Mouse (Mus musculus): ENCODE results near the gene Klhl11. TPM values are rescaled to one million over a fixed set of nuclear protein-coding genes. Genes with fewer than 3 reads are reported as not detected.

The Klhl11 gene
- polyA plus RNA-seq (2021; fragmentation: Nextera tagmentation): 14.7 and 17.5 TPM in 2 replicates
- long read RNA-seq, experiment 1, transcript Klhl11-201 (2 exons, 2,393 nt): major isoform, 31 of 34 reads
- long read RNA-seq, experiment 1, partial matches to known transcripts: 0 of 34 reads
- long read RNA-seq, experiment 1, other reads (novel, unspliced or antisense): 3 of 34 reads
- long read RNA-seq, experiment 2, transcript Klhl11-201 (2 exons, 2,393 nt): major isoform, 6 of 8 reads
- long read RNA-seq, experiment 2, partial matches to known transcripts: 0 of 8 reads
- long read RNA-seq, experiment 2, other reads (novel, unspliced or antisense): 2 of 8 reads

DNA sequence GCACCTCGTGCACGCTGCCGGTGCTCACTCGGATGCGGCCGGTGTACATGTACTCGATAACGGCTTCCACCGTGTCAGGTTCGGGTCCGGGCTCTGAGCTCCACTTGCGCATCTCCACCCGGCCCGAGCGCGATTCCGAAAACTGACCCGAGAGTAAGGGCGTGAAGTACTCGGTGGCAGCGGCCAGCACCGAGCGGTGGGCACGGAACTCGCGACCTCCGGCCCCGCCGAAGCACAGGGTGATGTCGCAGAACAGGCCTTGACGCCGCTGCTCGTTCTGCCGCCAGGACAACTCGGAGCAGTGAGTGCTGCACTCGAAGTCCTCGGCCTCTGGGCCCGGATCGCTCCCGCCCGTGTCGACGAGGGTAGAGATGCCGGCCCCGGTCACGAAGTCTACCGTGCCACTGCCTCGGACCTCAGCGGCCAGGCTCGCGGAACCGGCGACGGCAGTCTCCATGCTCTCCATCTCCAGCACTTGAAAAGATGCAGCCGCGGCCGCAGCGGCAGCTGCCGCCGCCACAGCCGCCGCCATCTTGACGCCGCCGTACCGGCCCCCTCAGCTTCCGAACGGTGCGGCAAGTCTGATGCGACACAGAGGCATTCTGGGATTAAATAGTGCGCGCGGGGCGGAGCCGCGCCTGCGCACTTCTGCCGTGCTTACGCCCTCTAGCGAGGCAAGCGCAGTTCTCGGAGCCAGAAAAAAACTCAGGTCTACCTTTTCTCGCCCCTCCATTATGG lies at the start of gene Klhl11:
Gene Klhl11 (minus strand): TSS at position 545 of the 738 bp plus-strand sequence.

DNA sequence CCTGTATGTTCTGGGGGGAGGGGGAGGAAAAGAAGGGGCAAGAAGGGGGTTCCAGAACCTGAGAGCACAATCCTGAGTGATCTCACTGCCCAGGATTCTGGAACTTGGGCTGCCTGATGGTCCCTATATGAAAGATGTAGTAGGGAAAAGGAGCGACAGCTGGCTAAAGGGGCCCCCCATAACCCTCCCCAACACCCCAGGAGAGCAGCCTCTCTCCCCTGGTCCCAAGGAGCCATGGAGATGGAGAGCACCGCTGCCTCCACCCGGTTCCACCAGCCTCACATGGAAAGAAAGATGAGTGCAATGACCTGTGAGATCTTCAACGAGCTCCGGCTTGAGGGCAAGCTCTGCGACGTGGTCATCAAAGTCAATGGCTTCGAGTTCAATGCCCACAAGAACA lies 30.7 kb downstream of the Klhl11 start, which contains the start of the genes Nt5c3b and Klhl10:
Gene Nt5c3b (minus strand): TSS at position 12 of the 400 bp plus-strand sequence.
Gene Klhl10 (plus strand): TSS at position 121 of the 400 bp plus-strand sequence.

DNA sequence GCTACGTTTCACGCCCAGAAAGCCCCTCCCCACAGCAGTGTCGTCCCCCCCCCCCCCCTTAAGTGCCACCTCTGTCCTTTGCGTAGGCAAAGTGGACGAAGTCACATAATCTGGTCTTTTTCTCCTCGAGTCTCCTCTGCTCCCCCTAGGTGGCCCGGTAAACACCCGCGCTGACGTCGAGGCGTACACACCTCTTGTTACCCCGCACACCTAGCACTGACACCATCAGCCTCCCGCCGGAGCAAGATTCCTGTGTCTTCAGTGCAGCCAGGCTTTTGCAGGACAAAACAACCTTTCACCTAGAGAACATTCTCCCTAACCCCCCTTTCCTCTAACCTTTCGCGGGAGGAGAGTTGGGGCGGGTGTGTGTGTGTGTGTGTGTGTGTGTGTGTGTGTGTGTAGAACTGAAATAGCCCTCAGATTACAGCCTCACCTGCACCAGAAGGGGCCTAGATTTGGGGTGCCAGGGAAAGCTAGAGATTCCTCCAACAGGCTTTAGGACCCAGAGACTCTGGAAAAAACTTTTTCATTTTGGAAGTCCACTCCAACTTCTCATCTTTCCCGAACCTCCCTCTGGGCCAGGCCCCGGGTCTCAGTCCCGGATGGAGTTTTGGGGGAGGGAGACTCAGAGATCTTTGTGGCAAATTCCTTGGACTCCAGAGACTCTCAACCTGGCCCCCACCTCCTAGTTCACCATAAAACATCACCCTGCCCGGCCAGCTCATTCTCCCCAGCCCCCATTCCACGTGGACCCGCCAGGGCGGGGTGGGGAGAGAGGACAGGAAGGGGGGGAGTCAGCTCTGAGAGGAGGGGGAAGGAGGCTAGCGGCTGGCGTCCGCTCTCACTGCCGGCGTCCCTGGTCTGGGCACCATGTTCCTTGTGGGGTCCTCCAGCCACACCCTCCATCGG lies 57.4 kb downstream of the Klhl11 start, which contains the start of gene Fkbp10:
Gene Fkbp10 (plus strand): TSS at position 784 of the 909 bp plus-strand sequence.

DNA sequence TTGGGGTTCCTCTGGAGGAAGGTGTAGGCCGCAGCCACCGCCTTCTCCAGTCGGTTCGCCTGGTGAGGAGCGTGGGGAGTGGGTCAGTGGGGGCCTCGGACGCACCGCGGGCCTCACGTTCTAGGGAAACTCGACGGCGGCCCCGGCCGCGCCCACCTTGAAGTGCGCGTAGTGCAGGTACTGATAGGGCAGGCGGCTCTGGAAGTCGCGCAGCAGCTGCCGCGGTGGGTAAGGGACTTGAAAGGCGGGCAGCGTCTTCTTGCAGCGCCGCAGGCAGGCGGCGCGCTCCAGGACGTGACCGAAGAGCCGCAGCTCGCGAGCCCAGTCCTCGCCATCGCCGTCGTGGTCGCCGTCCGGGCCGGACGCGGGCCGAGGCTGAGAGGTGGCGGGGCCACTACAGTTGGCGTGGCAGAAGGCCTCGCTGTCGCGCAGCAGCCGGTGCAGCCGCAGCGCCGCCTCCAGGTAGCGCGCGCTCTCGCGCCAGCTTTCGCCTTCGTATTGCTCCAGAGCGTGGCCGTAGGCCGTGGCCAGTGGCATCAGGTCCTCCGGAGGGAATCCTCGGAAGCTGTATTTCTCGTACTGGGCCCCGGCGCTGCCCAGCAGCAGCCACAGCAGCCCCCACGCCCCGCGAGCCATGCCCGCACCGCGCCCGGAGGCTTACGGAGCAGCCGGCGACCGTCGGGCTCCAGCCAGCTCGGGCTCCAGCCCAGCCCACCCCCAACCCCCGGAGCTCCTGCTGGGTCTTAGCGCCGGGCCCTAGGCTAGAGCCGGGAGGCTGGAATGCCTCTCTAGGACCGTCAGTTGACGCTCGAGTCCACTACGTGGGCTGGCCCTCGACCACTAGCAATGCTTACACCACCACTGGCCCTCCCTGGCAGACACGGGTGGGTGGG lies 58.3 kb downstream of the Klhl11 start, which contains the start of gene P3h4:
Gene P3h4 (minus strand): TSS at position 816 of the 893 bp plus-strand sequence.

Other genes starting within 250 kb of the Klhl11 start
- gene Krt16, start 223.8 kb downstream of the Klhl11 start, polyA plus RNA-seq (2021; fragmentation: Nextera tagmentation): not detected in 2 replicates
- 0.29 and 0.43 TPM in 2 replicates for gene Krt17, start 211.7 kb downstream of the Klhl11 start, polyA plus RNA-seq (2021; fragmentation: Nextera tagmentation)
- not detected in 2 replicates for gene Krt42, start 202.9 kb downstream of the Klhl11 start, polyA plus RNA-seq (2021; fragmentation: Nextera tagmentation)
- 534 and 1,722 TPM in 2 replicates for gene Eif1, start 152.9 kb downstream of the Klhl11 start, polyA plus RNA-seq (2021; fragmentation: Nextera tagmentation)
- gene Gast, start 138.3 kb downstream of the Klhl11 start, polyA plus RNA-seq (2021; fragmentation: Nextera tagmentation): not detected in 2 replicates
- gene Hap1, start 116.6 kb downstream of the Klhl11 start, polyA plus RNA-seq (2021; fragmentation: Nextera tagmentation): 24.0 and 25.4 TPM in 2 replicates
- gene Jup, start 75.0 kb downstream of the Klhl11 start, polyA plus RNA-seq (2021; fragmentation: Nextera tagmentation): 36.0 and 41.1 TPM in 2 replicates
- 16.7 and 16.8 TPM in 2 replicates for gene P3h4, start 57.9 kb downstream of the Klhl11 start, polyA plus RNA-seq (2021; fragmentation: Nextera tagmentation)
- 5.2 and 6.7 TPM in 2 replicates for gene Fkbp10, start 57.0 kb downstream of the Klhl11 start, polyA plus RNA-seq (2021; fragmentation: Nextera tagmentation)
- gene Nt5c3b, start 30.9 kb downstream of the Klhl11 start, polyA plus RNA-seq (2021; fragmentation: Nextera tagmentation): 50.8 and 54.8 TPM in 2 replicates
- gene Klhl10, start 30.8 kb downstream of the Klhl11 start, polyA plus RNA-seq (2021; fragmentation: Nextera tagmentation): 0.34 and 0.44 TPM in 2 replicates
- gene Acly, start 55.3 kb upstream of the Klhl11 start, polyA plus RNA-seq (2021; fragmentation: Nextera tagmentation): 72.4 and 92.4 TPM in 2 replicates
- gene Ttc25, start 72.9 kb upstream of the Klhl11 start, polyA plus RNA-seq (2021; fragmentation: Nextera tagmentation): 0.95 and 1.1 TPM in 2 replicates
- gene Cnp, start 102.2 kb upstream of the Klhl11 start, polyA plus RNA-seq (2021; fragmentation: Nextera tagmentation): 359 and 428 TPM in 2 replicates
- gene Nkiras2, start 146.5 kb upstream of the Klhl11 start, polyA plus RNA-seq (2021; fragmentation: Nextera tagmentation): 14.5 and 16.5 TPM in 2 replicates
- gene Dnajc7, start 147.4 kb upstream of the Klhl11 start, polyA plus RNA-seq (2021; fragmentation: Nextera tagmentation): 127 and 154 TPM in 2 replicates
- 0.04 and 0.23 TPM in 2 replicates for gene Zfp385c, start 219.7 kb upstream of the Klhl11 start, polyA plus RNA-seq (2021; fragmentation: Nextera tagmentation)
- 1.0 and 1.4 TPM in 2 replicates for gene Dhx58, start 231.5 kb upstream of the Klhl11 start, polyA plus RNA-seq (2021; fragmentation: Nextera tagmentation)
- 14.8 and 32.0 TPM in 2 replicates for gene Kat2a, start 239.7 kb upstream of the Klhl11 start, polyA plus RNA-seq (2021; fragmentation: Nextera tagmentation)
- gene Hspb9, start 241.1 kb upstream of the Klhl11 start, polyA plus RNA-seq (2021; fragmentation: Nextera tagmentation): 0.34 TPM in 1 of 2 replicates, not detected in the other